Mouse (Mus musculus): ENCODE results near the gene Bod1l. TPM values are rescaled to one million over a fixed set of nuclear protein-coding genes. Genes with fewer than 3 reads are reported as not detected.

Gene Bod1l
- polyA plus RNA-seq (2016; fragmentation: Nextera tagmentation; extraction: Ambion mirVana) = 29.4 TPM in 2 replicates

DNA sequence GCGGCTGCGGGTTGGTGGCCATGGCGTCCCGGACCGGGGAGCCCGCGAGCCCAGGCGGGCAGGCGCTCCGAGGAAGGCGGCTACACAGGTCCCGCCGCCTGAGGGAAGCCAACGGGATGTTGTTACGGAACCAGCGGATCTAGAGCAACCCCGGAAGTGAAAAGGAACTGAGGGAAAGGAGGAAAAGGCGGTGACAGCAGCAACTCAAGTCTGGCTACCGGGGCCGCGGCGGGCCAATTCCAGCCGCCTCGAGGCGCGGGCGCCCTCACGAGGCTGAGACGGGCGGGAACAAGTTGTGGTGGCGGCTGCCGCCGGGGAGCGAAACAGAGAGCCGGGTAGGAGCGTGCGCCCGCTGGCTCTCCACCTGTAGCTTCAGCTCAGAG, at the start of gene Bod1l:
Gene Bod1l, minus strand, starts transcription at position 169 of the 383 bp plus-strand sequence.
- H3K36me3 ChIP-seq = peaks cover 5% of the 10 kb centered on the region; the same call in 1 of the 2 replicates
- no peaks in the 10 kb centered on the region for H3K27me3 ChIP-seq (replicated peaks)
- peak within 1 kb of the TSS; percentile 98 for H3K4me3 ChIP-seq
- whole genome bisulfite sequencing = under 1% methylated on average over 36 of the region's 38 CpGs
- H3K9ac ChIP-seq = peak within 1 kb of the TSS; percentile 94
- no peak within 1 kb of the TSS for H3K27ac ChIP-seq
- H3K9me3 ChIP-seq = no peaks in the 10 kb centered on the region
- peak within 1 kb of the TSS; percentile 69 for H3K4me2 ChIP-seq (replicated peaks)
- peak; percentile 96 for ATAC-seq (ENCODE audit: low FRiP score, low read depth)
- peaks cover 16% of the 10 kb centered on the region for H3K4me1 ChIP-seq

DNA sequence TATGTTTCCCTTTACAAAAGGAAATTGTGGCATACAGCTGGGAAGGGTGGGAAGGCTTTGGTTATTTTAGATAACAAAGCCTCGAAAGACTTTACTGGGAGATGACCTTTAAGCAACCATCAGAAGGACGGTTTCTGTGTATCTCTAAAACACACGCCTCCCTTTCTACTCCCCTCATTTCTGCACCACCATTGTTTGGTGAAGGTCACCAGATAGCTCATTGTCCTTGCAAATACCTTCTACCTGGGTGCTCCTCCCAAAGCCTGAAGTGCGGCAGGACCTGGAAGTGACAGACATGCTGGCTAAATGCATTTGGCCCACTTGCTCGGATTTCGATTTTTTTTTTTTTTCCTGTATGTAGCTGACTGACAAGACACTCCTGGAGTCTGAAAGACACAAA, 49.2 kb upstream of the Bod1l start:
- no peak for ATAC-seq (ENCODE audit: low FRiP score, low read depth)
- no peaks in the 10 kb centered on the region for H3K36me3 ChIP-seq
- H3K4me2 ChIP-seq (replicated peaks) = no peak overlapping the region
- WGBS = 81% methylated on average over 6 of the region's 6 CpGs
- no peaks in the 10 kb centered on the region for H3K27me3 ChIP-seq (replicated peaks)
- no peaks in the 10 kb centered on the region for H3K9me3 ChIP-seq
- H3K4me1 ChIP-seq = no peaks in the 10 kb centered on the region
- no peak overlapping the region for H3K4me3 ChIP-seq
- no peak overlapping the region for H3K9ac ChIP-seq
- no peak overlapping the region for H3K27ac ChIP-seq

DNA sequence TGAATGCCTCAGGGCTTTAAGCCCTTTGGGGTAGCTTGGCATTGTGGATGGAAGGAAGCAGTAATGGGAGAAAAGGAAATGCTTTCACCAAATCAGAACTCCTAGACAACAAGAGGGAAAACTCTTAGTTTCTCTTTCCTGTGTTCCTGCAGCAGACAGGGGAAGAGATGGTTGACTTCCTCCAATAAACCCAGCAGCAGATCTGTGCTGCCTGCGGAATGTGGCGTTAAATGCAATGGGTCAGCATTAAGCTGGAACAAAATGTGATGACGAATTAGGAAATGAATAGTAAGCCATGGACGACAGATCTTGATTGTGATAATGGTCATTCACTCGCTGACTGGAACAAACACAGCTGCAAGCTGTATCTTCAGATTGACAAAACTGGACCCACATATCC, 46.8 kb upstream of the Bod1l start:
- H3K36me3 ChIP-seq = no peaks in the 10 kb centered on the region
- no peaks in the 10 kb centered on the region for H3K9me3 ChIP-seq

DNA sequence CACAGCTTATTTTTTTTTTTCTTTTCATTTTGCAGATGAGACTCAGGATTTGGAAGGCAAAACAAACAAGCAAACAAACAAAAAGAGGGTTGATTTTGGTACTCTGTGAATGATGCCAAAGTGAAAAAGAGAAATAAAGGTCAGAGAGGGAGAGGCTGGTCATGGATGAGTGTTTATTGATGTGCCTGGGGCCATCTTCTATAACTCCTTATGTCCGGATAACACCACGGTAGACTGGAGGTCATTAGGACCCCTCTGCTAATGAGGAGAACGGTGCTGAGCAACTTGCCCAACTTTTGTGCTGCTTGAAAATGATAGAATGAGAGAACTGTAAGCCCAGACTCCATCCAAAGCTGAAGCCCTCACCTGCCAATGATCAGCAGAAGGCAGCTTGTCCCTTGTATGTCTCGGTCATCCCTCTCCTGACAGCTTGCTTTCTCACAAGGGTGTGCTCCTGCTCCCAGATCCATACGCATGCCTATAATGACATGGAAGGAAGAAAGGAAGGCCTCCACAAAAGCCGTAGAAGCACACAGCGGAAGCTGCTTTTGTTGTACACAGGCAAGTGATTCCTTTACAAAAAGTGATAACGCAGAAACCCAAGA, 45.2 kb upstream of the Bod1l start:
- 78% methylated on average over 8 of the region's 8 CpGs for WGBS
- H3K4me3 ChIP-seq = no peak overlapping the region
- ATAC-seq (ENCODE audit: low FRiP score, low read depth) = 0 out of 2 replicates have a peak, but pooled peaks have one; percentile 26
- no peaks in the 10 kb centered on the region for H3K4me1 ChIP-seq
- H3K36me3 ChIP-seq = no peaks in the 10 kb centered on the region
- H3K9ac ChIP-seq = no peak overlapping the region
- no peak overlapping the region for H3K27ac ChIP-seq
- H3K4me2 ChIP-seq (replicated peaks) = no peak overlapping the region
- H3K27me3 ChIP-seq (replicated peaks) = no peaks in the 10 kb centered on the region
- H3K9me3 ChIP-seq = no peaks in the 10 kb centered on the region

More for the DNA sequence above, 46.8 kb upstream of the Bod1l start:
- Histone ChIP-seq H3K4me1 (no peaks in the 10 kb centered on the region), H3K9ac (no peak overlapping the region), H3K27ac (no peak overlapping the region), H3K4me2 (replicated peaks) (no peak overlapping the region), H3K27me3 (replicated peaks) (no peaks in the 10 kb centered on the region), H3K4me3 (no peak overlapping the region)
- ATAC-seq (ENCODE audit: low FRiP score, low read depth) = no peak
- 80% methylated on average over 5 of the region's 5 CpGs for WGBS

DNA sequence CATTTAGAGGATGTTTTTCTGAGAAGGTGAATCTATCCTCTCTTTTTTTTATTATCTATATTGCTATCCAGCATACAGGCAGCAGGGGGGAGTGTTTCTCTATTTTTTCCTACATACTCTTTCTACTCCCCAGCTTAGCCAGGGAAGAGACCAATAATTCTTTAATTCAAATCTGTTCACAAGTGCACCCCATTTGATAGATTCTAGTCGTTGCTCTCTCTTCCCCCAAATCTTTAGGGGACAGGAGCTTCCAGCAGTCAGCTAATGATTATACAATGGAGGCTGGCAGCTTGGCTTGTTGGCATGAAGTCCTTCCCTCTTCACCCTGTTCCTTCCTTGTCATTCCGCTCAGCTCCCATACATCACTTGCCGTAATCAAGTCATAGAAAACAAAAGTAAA, 44.7 kb upstream of the Bod1l start:
- peak; percentile 58; the same call in 1 of the 2 replicates for ATAC-seq (ENCODE audit: low FRiP score, low read depth)
- Histone ChIP-seq H3K27ac (no peak overlapping the region), H3K36me3 (no peaks in the 10 kb centered on the region), H3K27me3 (replicated peaks) (no peaks in the 10 kb centered on the region), H3K4me3 (no peak overlapping the region), H3K9me3 (no peaks in the 10 kb centered on the region), H3K9ac (no peak overlapping the region), H3K4me2 (replicated peaks) (no peak overlapping the region), H3K4me1 (no peaks in the 10 kb centered on the region)
- WGBS = 66% methylated on average over 3 of the region's 3 CpGs

DNA sequence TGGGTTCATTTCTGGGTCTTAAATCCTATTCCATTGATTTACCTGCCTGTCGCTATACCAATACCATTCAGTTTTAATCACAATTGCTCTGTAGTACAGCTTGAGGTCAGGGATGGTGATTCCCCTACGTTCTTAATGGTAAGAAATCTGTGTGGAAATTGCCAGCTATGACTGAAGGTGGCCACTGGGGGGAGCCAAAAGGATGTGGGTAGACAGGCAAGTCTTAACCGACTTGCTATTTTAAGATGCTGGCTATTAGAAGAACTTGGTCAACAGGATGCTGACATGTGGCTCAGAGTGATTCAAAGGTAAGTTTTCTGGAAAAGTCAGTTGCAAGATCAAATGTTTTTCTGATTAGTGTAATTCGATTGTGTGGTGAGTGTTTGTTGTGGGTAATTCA, 43.6 kb upstream of the Bod1l start:
- Histone ChIP-seq H3K9me3 (no peaks in the 10 kb centered on the region), H3K4me1 (no peaks in the 10 kb centered on the region), H3K4me2 (replicated peaks) (no peak overlapping the region), H3K36me3 (no peaks in the 10 kb centered on the region), H3K4me3 (no peak overlapping the region), H3K9ac (no peak overlapping the region), H3K27ac (no peak overlapping the region), H3K27me3 (replicated peaks) (no peaks in the 10 kb centered on the region)
- 18% methylated on average over 4 of the region's 4 CpGs for whole genome bisulfite sequencing
- no peak for ATAC-seq (ENCODE audit: low FRiP score, low read depth)

DNA sequence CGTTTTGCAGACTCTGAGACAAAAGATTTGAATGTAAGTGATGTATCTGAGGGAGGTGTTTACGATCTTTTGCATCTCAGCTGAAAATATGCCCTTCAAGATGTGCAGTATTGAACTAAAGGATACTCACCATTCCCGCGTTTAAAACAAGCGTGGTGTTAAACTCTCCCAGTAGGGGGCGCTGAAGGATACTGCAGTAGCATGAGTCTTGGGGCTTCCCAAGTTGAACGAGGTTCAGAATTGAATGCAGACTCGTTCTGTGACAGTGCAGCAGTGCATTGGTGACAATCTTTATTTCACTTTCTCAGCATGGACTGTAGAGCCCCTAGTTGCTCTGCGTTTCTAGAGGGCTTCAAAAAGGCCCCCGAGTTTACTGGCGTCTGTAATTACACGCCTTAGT, 40.4 kb upstream of the Bod1l start:
- no peak overlapping the region; the same call in 1 of the 2 replicates for H3K4me2 ChIP-seq (replicated peaks)
- WGBS = 15% methylated on average over 12 of the region's 12 CpGs
- no peaks in the 10 kb centered on the region for H3K36me3 ChIP-seq

DNA sequence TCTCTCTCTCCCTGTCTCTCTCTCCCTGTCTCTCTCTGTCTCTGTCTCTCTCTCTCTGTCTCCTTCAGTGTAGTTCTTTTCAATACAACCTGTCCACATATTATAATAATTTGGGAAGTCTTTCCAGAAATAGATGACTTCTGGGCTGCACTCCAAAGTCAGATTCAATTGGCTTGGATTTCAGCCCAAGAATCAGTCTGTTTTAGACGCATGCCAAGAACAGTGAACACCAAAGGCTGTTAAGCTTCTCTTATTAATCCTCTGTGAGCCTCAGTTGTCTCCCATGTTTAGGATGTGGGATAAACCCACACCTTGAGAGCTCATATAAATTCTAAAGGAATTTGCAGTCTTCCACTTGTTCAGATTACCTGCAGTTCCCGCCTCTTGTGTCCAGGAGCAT, 27.0 kb upstream of the Bod1l start:
- H3K4me3 ChIP-seq = no peak overlapping the region
- WGBS = 92% methylated on average over 2 of the region's 2 CpGs
- no peaks in the 10 kb centered on the region for H3K36me3 ChIP-seq
- ATAC-seq (ENCODE audit: low FRiP score, low read depth) = no peak
- H3K9ac ChIP-seq = no peak overlapping the region
- H3K27me3 ChIP-seq (replicated peaks) = no peaks in the 10 kb centered on the region
- H3K4me1 ChIP-seq = no peaks in the 10 kb centered on the region
- no peak overlapping the region for H3K4me2 ChIP-seq (replicated peaks)
- no peaks in the 10 kb centered on the region for H3K9me3 ChIP-seq
- H3K27ac ChIP-seq = no peak overlapping the region

More for the DNA sequence above, 40.4 kb upstream of the Bod1l start:
- peak; percentile 63; the same call in 1 of the 2 replicates for ATAC-seq (ENCODE audit: low FRiP score, low read depth)
- Histone ChIP-seq H3K27ac (no peak overlapping the region), H3K4me3 (no peak overlapping the region), H3K9ac (no peak overlapping the region), H3K9me3 (no peaks in the 10 kb centered on the region), H3K27me3 (replicated peaks) (no peaks in the 10 kb centered on the region), H3K4me1 (no peaks in the 10 kb centered on the region)

DNA sequence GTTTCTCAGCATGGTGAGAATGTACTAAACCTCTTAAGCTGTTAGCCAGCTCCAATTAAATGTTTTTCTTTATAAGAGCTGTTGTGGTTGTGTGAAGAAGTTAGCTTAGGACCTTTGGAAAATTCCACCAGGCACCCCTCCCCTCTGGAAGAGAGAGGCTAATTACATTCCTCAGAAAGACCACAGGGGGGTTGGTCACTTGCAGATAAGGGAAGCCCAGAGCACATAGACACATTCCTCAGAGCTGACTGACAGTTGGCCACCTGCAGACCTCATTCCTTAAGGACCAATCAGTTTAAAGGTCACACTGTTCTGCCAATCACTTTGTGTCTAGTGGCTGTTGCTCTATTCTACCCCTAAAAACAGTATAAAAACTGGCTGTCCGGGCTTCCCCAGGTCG, 11.7 kb upstream of the Bod1l start:
- H3K36me3 ChIP-seq = no peaks in the 10 kb centered on the region
- 86% methylated on average over 2 of the region's 2 CpGs for WGBS
- H3K9me3 ChIP-seq = no peaks in the 10 kb centered on the region
- H3K27ac ChIP-seq = no peak overlapping the region
- H3K9ac ChIP-seq = no peak overlapping the region
- no peak overlapping the region for H3K4me3 ChIP-seq
- ATAC-seq (ENCODE audit: low FRiP score, low read depth) = no peak
- no peak overlapping the region for H3K4me2 ChIP-seq (replicated peaks)
- no peaks in the 10 kb centered on the region for H3K27me3 ChIP-seq (replicated peaks)
- H3K4me1 ChIP-seq = no peaks in the 10 kb centered on the region

DNA sequence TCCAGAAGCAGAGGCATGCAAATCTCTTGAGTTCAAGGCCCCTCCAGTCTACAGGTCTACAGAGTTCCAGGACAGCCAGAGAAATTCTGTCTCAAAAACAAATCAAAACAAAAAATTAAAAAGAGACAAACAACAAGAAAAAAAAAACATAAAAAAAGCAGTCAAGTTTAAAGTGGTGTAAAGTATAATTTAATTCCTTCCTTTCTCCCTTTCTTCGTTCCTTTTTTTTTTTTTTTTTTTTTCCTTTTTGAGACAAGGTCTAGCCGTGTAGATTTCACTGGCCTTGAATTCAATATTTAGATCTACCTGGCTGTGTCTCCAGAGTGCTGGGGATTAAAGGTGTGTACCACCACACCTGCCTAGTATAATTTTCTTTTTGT, 1.4 kb upstream of the Bod1l start:
- Histone ChIP-seq H3K4me3 (no peak overlapping the region; the same call in 1 of the 2 replicates), H3K4me2 (replicated peaks) (peak overlapping the region; percentile 69), H3K36me3 (peaks cover 5% of the 10 kb centered on the region; the same call in 1 of the 2 replicates), H3K9me3 (no peaks in the 10 kb centered on the region), H3K4me1 (peaks cover 16% of the 10 kb centered on the region), H3K27me3 (replicated peaks) (no peaks in the 10 kb centered on the region), H3K27ac (no peak overlapping the region), H3K9ac (no peak overlapping the region)
- WGBS = 64% methylated on average over 2 of the region's 2 CpGs
- ATAC-seq (ENCODE audit: low FRiP score, low read depth) = no peak

DNA sequence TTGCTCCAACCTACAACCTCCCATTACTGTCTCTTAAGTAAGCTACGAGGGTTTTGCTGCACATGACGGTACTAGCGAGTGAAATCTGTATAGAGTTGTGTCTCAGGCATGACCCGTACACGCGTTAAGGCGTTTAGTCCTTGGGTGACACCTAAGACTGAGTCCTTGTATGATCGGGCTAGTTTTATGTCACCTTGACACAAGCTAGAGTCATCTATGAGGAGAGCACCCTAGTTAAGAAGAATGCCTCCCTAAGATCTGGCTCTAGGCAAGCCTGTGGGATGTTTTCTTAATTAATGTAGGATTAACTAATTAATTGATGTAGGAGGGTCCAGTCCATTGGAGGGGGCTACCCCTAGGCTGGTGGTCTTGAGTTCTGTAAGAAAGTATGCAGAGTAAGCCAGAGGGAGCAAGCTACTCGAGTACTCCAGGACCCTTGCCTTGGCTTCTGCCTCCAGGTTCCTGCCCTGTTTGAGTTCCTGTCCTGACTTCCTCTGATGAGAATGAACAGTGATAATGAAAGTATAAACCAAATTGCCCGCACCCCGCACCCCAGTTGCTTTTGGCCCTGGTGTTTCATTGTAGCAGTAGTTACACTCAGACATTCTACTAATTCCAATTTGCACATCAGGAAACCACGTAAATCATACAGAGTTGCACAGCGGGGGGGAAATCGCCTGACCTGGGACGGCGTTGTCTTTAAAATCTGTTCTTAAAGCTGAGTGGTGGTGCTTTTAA, 874 bp upstream of the Bod1l start:
- no peaks in the 10 kb centered on the region for H3K9me3 ChIP-seq
- H3K4me3 ChIP-seq = peak overlapping the region; percentile 29
- peak; percentile 39 for ATAC-seq (ENCODE audit: low FRiP score, low read depth)
- no peak overlapping the region for H3K9ac ChIP-seq
- 23% methylated on average over 16 of the region's 16 CpGs for WGBS
- no peaks in the 10 kb centered on the region for H3K27me3 ChIP-seq (replicated peaks)
- H3K27ac ChIP-seq = no peak overlapping the region
- H3K4me1 ChIP-seq = peaks cover 16% of the 10 kb centered on the region
- H3K36me3 ChIP-seq = peaks cover 5% of the 10 kb centered on the region; the same call in 1 of the 2 replicates
- peak overlapping the region; percentile 69 for H3K4me2 ChIP-seq (replicated peaks)

DNA sequence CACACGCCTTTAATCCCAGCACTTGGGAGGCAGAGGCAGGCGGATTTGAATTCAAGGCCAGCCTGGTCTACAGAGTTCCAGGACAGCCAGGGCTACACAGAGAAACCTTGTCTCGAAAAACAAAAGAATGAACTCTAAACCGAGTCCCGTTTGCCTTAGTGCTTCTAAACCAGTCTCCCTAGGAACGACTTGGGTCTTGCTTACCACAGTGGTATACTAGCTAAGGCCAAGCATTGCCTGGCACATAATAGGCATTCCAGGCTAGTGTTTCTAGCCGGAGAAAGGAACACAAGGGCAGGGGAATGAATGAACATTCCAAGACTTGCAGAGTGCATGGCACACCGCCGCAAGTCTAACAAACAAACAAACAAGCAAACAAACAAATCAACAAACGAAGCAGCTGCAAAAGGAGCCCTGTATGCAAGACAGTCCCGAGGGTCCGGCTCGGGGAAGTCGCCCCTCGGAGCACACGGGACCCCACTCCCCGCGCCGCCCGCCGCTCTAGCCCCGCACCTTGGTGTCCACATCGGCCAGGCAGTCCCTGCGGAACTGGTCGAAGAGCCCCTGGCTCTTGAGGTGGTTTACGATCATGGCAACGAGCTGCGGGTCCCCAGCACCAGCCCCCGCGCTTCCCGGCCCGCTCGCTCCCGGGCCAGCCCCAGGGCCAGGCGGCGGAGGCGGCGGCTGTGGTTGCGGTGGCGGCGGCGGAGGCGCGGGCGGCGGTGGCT, 532 bp downstream of the Bod1l start:
- H3K27me3 ChIP-seq (replicated peaks) = no peaks in the 10 kb centered on the region
- peak overlapping the region; percentile 69 for H3K4me2 ChIP-seq (replicated peaks)
- peaks cover 16% of the 10 kb centered on the region for H3K4me1 ChIP-seq
- peaks cover 5% of the 10 kb centered on the region; the same call in 1 of the 2 replicates for H3K36me3 ChIP-seq
- peak overlapping the region; percentile 94 for H3K9ac ChIP-seq
- H3K27ac ChIP-seq = no peak overlapping the region
- WGBS = 1% methylated on average over 46 of the region's 46 CpGs
- peak overlapping the region; percentile 98 for H3K4me3 ChIP-seq
- ATAC-seq (ENCODE audit: low FRiP score, low read depth) = peak; percentile 64
- H3K9me3 ChIP-seq = no peaks in the 10 kb centered on the region
